Mouse (Mus musculus) lung, adult 18-20 months (tissue): Measurements from ENCODE around the gene Plekhb1.

Experiments
- DNase-seq, 2 experiments: peaks; one replicate each; pipeline ENCODE4 v3.0.0; 2022; ENCODE audit warnings: mixed read lengths in 2 of 2

Gene Plekhb1

DNA sequence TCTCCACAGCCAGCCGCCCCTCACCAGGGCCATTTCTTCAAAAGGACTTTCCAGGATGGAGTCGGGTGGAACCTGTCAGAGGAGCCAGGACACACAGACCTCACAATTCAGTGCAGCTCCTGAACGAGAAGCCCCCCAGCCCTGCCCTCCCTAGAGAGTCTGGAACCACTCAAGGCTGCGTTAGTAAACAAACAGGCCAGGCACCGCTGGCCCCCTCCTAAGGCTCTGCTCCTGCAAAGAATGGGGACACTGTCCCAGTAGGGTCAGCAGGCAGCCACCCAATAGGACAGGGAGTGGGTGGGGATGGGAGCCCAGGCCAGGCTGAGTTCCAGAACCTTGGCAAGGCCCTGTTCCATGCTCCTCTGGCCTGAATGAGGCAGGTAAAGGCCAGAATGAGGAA lies 5.5 kb downstream of the Plekhb1 start:
- no peak for DNase-seq

DNA sequence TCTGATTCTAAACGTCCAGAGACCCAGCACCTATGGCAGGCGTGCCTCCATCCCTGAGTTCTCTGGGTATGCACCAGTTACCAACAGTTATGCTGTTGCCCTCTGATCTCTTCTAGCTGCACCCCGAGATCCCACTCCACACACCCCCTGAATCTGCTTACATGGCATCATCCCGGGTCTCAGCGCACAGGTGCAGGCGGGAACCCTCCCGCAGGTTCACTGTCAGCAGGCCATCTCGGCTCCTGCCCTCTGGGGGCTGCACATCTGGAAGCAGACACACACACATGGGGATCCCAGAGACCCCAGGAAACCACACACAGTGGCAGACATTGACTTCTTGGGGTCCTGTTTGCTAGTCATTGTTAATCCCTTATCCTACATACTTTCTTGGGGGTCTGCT lies 7.8 kb downstream of the Plekhb1 start:
- DNase-seq = no peak

DNA sequence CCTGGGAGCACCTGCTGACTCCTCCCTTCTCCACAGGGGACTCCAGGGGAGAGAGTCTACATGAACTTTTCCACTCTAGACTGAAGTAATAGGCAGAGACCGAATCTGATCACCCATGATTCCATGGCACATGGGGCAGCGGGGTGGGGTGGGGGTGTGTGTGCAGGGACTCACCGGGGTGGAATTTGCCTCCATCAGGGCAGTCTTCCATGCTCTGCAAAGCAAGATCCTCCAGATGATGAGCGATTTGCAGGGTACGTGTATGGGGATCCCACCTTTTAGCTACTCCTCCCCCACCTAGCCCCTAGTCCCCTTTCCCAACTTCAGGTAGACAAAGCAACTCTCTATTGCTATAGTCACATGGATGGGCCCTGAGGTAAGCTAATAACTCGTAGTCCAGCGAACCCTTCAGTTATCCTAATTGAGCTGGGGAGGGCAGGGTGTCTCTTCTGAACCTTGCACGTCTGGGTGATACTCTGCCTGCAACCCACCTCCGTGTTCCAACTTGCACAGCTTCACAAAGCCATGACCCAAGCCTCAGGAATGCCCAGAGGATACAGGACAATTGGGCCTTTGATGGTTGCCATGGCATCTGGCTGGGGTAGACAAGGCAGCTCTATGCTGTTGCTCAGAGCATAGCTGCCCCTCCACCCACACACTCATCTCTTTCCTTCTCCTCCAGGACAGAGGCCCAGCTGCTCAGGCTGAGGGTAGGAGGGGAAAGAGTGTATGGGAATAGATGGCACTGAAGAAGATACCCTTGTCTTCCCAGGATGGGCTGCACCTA lies 8.5 kb downstream of the Plekhb1 start:
- no peak for DNase-seq

DNA sequence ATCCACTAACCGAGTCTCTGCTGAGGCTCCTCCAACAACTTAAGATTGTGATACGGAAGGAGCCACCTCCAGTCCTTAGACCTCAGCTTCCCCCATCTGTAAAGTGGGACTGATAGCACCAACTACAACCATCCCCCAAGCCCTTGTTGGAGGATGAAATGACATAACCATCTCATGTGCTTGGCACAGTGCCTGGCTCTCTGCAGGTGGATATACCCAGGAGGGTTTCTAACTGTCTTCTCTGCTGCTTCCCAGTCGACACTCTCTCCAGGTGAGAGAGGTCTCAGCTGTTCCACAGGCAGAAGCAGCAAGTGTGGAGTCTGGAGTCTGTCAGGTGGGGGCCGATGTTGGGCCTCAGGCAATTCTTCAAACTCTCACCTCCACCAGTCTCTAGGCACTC lies 11.2 kb downstream of the Plekhb1 start:
- no peak for DNase-seq

DNA sequence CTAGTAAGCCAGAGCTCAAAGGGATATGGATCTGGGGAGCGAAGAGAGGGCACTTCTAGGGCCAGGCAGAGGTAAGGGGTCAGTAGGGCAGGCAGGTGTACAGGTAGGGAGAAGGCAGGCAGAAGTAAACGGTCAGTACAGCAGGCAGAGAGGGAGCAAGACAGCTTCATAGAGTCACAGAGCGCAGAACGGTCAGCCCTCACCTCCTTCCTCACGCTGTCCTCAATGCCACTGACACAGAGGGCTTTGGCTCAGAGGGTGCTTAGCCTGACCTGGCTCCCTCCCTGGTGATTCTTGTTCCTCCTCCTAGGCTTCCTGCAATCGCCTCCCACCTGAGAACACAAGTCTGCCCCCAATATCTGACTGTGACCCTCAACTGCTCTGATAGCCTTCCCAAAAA lies 11.8 kb downstream of the Plekhb1 start:
- DNase-seq = no peak

DNA sequence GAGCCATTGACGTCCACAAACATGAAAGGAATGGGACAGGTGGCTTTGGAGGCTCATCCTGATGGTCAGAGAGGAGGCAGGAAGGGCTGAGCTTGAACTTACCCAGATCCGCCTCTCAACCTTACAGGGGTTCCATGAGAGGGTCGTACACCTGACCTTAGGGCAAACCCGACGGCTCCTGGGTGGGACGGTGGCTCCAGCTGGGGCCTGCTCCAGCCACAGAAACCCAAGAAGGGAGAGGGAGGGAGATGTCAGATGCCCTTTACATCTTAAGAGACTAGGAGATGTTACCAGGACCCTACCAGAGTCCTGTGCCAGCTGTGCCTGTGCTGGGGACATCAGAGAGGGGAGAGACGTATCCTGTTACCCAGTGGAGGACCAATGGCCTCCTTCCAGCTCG lies 12.4 kb downstream of the Plekhb1 start:
- no peak for DNase-seq

DNA sequence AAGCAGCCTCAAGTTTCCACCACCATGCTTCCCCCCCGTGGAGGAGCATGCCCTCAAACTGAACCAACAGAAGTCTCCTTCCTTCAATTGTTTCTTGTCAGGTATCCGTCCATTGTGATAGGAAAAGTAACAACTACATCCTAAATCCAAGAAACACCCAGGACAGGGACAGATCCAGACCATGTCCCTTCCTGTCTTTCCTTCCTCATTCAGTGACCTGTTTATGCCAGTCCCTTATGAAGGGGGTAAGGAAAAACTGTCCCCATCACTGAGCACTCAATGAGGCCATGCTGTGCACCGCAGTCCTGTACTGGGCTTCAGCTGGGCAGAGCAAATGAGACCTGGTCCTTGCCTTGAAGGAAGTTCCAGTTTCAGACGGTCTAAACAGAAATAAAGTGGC lies 13.1 kb downstream of the Plekhb1 start:
- no peak for DNase-seq

DNA sequence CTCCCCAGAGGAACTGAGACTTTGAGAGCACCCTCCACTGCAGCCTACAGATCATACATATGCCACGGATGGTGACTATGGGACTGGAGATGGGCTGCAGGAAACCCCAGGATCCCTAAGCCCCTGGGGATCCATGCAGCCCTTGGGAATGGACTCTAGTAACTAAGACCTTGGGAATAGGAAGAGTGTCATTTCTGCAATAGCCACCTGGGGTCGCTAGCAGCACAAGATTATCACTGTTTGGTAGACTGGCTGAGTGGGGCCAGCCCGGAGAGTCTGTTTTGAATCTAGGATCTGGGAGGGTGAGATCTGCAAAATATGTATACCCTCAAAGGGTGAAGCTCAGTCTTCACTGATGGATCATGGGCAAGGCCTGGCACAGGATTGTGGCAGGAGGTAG lies 17.1 kb downstream of the Plekhb1 start:
- peak; percentile 44 to 65 for DNase-seq

DNA sequence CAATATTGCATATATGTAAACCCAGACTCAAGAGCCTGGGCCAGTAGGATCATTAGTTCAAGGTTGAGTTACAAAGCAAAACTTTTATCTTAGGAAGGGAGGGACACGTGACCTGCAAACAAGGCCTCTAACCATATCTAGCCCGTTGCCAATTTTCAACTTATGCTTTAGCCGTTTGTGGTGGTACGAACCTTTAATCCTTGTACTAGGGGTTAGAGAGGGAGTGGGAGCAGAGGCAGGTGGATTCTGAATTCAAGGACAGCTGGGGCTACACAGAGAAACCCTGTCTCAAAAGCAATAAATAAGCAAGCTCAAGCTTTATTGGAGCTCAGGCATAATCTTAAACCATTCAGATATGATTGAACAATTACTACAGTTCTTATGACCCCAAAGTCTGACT lies 19.8 kb downstream of the Plekhb1 start:
- DNase-seq = no peak

DNA sequence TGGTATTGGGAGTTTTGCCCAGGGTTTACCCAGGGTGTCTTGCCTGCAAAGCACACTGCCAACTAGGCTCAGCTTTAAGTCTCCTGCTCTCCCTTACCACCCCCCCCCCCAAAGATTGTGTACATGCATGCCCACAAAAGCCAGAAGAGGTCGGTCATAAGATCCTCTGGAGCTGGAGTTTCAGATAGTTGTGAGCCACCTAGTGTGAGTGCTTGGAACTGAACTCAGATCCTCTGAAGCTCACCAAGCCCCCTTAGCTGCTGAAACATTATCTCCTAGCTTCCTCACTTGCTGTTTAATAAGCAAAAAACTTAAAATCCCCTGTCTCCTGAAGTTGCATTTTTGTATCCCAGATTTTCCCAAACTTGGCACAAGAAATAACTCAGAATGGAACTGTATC lies 24.6 kb downstream of the Plekhb1 start:
- DNase-seq = peak in 1 of 2 experiments; percentile 32

DNA sequence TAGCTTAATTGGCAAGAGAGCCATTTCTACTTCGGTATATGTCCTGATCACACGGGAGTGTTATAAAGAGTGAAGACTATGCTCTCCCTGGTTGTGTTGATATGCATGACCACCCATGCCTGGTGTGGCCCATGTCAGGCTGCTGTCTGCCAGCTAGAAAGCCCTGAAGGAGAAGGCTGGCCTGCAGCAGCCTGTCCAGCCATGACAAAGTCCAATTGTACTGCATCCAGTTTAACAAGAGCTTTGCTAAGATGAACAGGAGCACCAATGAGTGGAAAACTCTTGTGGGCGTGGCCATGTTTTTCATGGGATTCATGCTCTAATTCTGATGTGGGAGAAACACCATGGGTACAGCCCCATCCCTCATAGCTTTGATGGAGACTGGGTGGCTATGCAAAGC lies 37.7 kb downstream of the Plekhb1 start:
- no peak for DNase-seq

DNA sequence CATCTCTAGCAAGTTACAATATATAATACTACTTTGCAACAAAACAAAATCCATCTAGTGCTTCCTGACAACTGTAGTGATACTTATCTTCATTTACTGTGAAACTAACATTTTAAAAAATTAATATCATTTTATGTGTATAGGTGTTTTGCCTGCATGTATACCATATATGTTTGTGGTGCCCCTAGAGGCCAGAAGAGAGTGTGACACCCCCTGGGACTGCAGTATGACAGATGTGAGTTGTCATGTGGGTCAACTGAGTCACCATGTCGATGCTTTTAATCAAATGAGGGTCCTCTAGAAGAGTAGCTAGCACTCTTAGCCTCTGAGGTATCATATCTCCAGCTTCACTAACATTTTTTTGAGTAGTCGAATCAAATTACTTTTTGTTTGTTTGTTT lies 39.9 kb downstream of the Plekhb1 start:
- no peak for DNase-seq

DNA sequence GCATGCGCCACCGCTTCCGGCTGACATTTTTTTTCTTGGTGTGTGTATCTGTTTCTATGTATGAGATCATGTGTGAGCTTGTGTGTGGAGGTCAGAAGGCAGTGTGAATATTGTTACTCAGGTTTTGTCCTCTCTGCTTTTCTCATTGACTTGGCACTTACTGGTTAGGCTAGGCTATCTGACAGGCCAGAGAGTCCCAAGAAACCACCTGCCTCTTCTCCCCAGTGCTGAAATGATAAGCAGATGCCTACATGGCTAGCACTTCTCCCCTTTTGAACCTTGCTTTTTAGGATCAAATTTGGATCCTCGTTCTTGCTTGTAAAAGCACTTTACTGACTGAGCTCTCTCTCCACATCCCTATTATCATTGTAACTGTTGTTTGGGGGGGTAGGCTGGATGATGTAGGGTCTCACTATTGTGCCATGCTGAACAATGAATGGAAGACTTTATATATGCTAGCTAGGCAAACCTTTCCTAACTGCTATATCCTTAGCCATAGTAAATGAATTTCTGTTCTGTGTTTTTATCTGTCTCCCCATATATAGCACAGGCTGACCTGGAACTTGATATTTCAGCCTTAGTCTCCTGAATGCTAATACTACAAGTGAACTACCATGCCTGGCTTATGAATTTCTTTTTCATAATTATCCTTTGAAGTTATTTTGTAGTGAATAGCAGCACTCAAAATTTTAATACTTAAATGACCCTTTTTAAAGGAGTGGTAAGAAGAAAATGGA lies 45.9 kb downstream of the Plekhb1 start:
- no peak for DNase-seq

DNA sequence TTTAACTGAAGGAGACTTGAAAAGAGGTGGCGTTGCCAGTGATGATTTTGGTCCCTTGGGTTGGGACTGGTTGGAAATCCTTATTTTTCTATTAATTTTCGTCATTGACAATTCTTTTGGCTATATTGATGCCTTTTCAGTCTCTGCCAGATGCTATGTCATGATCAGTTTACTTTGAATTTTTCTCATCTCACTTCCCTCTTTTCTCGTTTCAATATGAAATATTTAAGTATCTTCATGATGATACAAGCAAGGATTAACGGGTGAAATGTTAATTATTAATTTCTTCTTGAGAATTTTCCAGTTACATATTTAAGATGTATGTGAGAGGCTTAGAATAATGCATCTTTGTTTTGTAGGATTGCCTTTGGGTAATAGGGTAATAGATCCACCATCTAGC lies 53.3 kb downstream of the Plekhb1 start:
- no peak for DNase-seq

DNA sequence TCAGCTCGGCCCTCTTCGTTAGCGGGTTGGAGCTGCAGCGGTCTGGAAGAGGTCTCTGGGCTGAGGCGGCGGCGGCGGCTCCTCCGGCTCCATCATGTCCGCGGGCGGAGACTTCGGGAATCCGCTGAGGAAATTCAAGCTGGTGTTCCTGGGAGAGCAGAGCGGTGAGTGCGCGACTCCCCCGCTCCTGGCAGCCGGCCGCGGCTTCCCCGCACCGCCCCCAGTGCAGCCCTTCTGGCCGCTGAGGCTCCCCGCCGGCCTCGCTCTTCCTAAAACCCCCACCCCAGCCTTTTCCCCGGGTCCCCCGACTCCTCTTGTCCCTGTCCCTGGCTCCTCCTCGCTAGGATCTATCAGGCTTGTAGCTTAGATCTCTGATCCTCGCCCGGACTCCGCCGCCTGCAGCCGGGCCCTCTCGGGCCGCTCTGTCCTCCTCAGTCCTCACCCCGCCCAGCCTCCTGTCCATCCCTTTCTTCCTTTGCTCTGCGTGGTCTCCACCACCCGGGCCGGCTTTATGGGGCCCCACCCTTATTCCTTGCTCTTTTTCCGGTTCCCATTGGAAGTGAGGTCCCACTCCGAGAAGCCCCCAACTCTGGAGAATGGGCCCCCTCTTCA lies 54.0 kb downstream of the Plekhb1 start, which contains the start of gene Mrpl48:
Gene Mrpl48 (minus strand): TSS at position 172 of the 612 bp plus-strand sequence.
- DNase-seq = peak; percentile 53

DNA sequence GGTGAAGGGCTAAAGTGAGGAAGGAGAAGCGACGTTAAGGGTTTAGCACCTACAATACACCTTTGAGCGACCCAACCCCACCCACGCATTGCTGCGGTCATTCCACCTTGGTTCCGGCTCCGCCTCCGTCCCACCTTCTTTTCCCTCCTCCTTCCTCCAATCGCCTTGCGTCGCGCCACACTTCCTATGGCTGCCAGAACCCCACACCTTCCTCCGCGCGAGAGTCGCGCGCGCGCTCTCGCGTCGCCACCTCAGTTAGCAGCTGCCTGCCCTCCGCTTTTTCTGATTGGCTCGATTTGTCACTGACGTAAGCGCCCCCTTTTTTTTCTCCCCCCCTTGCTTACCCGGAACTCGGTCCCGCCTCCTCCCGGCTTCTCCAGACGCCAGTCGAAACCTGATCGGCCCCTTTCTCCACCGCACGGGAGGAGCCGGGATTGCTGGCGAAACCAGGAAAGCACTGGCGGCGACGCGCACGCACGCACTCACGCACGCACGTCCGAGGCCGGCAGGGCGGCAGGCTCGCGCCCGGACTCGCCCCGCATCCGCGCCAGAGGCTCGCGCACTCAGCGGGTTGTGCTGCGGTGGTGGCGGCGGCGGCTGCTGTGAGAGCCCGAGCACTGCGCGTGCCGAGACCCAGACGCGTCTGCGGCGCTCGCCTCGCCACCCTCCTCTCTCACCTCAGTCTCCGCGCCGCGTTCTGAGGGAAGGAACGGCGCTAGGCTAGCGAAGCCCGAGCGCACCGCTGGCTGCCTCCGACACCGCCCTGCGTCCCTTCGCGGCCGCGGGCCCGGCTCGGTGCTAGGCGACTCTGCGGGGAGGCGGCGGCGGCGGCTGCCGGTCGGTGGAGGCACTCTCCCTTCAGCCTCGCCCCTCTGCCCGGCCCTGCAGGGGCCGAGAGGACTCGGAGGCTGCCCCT lies 54.7 kb downstream of the Plekhb1 start, which contains the start of gene Rab6a:
Gene Rab6a (plus strand): TSS at position 197 of the 916 bp plus-strand sequence.
- DNase-seq = peak; percentile 98 to 99

DNA sequence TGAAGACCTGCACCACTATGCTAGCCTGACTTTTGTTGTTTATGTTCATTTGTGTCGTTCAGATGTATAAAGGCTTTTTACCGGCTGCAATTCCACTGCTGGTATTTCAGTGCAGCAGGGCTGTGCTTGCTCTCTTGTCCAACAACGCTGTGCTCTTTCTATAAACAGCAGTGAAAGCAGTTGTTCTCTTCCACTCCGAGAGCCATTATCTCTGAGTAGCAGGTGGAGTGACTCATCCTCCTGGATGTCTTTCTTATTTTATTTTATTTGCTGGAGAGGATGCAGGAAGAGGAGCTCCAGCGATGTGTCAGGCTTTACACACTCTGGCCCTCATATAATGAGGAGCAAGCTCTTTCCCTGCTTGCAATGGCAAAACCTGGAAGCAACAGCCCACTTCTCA lies 62.0 kb downstream of the Plekhb1 start:
- DNase-seq = no peak

DNA sequence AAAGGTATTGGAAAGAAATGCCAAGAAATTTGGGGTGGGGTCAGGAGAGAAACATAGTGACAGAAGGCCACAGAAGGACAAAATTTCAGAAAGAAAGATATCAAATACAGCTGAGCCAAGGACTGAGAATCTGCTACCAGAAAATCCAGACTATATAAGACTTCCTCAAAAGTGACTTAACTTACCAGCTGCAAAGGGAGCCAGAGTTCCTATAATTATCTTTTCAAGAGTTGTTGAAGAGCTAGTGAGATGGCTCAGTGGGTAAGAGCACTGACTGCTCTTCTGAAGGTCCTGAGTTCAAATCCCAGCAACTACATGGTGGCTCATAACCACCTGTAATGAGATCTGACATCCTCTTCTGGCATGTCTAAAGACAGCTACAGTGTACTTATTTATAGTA lies 68.9 kb downstream of the Plekhb1 start:
- DNase-seq = no peak
